Mouse (Mus musculus) liver, embryonic 11.5 days (tissue): ENCODE data around the gene Dolk. TPM values are rescaled to one million over a fixed set of nuclear protein-coding genes. Genes with fewer than 3 reads are reported as not detected.

ENCODE experiments used
- ATAC-seq: fragments of 200-750 bp; cut with Nextera tagmentation; replicated peaks from 2 replicates; pipeline ENCODE4 v1.8.0; 2017; ENCODE audit warnings: moderate number of reproducible peaks, mild to moderate bottlenecking, moderate TSS enrichment, moderate library complexity; ENCODE audit not compliant: low FRiP score
- DNase-seq: peaks from one replicate; pipeline ENCODE4 v3.0.0-alpha.2; 2017; ENCODE audit warnings: low spot score
- H3K27ac ChIP-seq: fragments of 300-500 bp; sonication (generic); 2 replicates; pipeline ENCODE4 v1.5.1; 2014; ENCODE audit warnings: mild to moderate bottlenecking, low read depth, low read length, control low read depth
- H3K27me3 ChIP-seq: fragments of 300-500 bp; sonication (generic); replicated peaks from 2 replicates; pipeline ENCODE4 v1.6.1; 2014; ENCODE audit warnings: low read length, mixed read lengths; ENCODE audit not compliant: control insufficient read depth, insufficient read depth
- H3K36me3 ChIP-seq: fragments of 300-500 bp; sonication (generic); 2 replicates; pipeline ENCODE4 v1.6.1; 2014; ENCODE audit warnings: mild to moderate bottlenecking, low read length, moderate library complexity, mixed read lengths; ENCODE audit not compliant: control insufficient read depth, insufficient read depth
- H3K4me1 ChIP-seq: fragments of 300-500 bp; sonication (generic); replicated peaks from 2 replicates; pipeline ENCODE4 v1.6.1; 2014; ENCODE audit warnings: low read length, mixed read lengths; ENCODE audit not compliant: control insufficient read depth, insufficient read depth
- H3K4me2 ChIP-seq: fragments of 300-500 bp; sonication (generic); 2 replicates; pipeline ENCODE4 v1.6.1; 2014; ENCODE audit warnings: mild to moderate bottlenecking, control low read depth, moderate library complexity
- H3K4me3 ChIP-seq: fragments of 300-500 bp; sonication (generic); 2 replicates; pipeline ENCODE4 v1.5.1; 2014; ENCODE audit warnings: low read depth, low read length, control low read depth
- H3K9ac ChIP-seq: fragments of 300-500 bp; sonication (generic); 2 replicates; pipeline ENCODE4 v1.6.1; 2014; ENCODE audit warnings: low read depth, low read length, control low read depth
- H3K9me3 ChIP-seq: fragments of 300-500 bp; sonication (generic); 2 replicates; pipeline ENCODE4 v1.6.1; 2016; ENCODE audit warnings: low read length, inconsistent platforms, mixed read lengths; ENCODE audit not compliant: control insufficient read depth
- WGBS: fragments of 180-500 bp; shearing (Covaris S2); extraction: QIAGEN DNeasy Blood & Tissue Kit; methylation state at CpG from one replicate; pipeline ENCODE4 v1.1.7; 2014; 5-methylcytosine and 5-hydroxymethylcytosine counted together
- polyA plus RNA-seq: library from polyadenylated mRNA; unstranded; fragments of >200 nt; fragmentation: Nextera tagmentation; extraction: Ambion mirVana; gene quantifications from 2 replicates; pipeline ENCODE4 v1.2.1, GENCODE M21; 2014

The Dolk gene
- polyA plus RNA-seq, 1 experiment from 2014 or later = 25.6 TPM

DNA sequence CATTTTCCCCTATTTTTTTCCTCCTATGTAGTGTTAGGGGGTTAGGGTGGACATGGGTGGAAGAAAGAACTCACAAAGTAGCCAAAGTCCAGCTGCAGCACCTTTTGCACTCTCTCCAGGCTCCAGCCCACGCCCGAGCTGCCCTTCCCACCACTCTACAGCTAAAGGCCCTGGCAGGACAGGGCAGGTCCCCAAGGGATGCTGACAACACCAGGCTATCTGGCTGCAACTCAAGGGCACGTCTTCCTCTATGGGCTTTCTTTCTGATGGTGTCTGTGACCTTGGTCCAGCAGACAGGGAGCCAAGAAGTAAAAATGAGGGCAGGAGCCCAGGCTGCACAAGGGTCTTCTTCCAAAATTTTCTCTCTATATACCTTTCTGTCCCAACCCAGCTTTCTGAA, 4.5 kb downstream of the Dolk start:
- WGBS = 80% methylated on average over 3 of the region's 3 CpGs
- H3K36me3 ChIP-seq = no peaks in the 10 kb centered on the region; the same call in 1 of the 2 replicates
- no peak for DNase-seq

DNA sequence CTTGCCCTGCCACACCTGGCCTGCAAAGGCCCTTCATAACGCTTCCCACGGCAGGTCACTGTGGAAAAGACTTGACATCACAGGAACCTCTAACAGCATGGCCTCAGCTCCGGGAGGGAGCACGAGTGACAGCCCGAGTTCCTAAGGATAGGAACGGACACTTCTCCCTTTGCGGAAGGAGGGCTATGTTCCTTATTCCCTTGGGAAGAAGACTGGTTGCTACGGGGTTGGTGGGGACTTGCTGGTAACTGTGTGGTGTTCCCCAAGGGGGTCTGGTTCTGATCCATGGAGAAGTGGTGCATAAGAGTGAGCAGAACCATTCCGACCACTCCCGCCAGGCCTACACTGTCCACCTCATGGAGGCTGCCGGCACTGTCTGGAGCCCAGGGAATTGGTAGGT, 5.4 kb downstream of the Dolk start, which contains the start of gene Gm28038:
TSS of gene Gm28038 (plus strand) at position 301 of the 400 bp plus-strand sequence.
- Histone ChIP-seq H3K27ac (no peak within 1 kb of the TSS), H3K27me3 (no peaks in the 10 kb centered on the region), H3K4me1 (peaks cover 7% of the 10 kb centered on the region), H3K9me3 (no peaks in the 10 kb centered on the region), H3K4me2 (no peak within 1 kb of the TSS), H3K9ac (no peak within 1 kb of the TSS), H3K4me3 (no peak within 1 kb of the TSS), H3K36me3 (no peaks in the 10 kb centered on the region; the same call in 1 of the 2 replicates)
- DNase-seq (no peak), ATAC-seq (no peak)
- WGBS = 88% methylated on average over 11 of the region's 11 CpGs

More for the DNA sequence above, 4.5 kb downstream of the Dolk start:
- H3K27me3 ChIP-seq = no peaks in the 10 kb centered on the region
- ATAC-seq = no peak
- H3K4me3 ChIP-seq = no peak overlapping the region
- no peak overlapping the region for H3K9ac ChIP-seq
- peaks cover 7% of the 10 kb centered on the region for H3K4me1 ChIP-seq
- no peak overlapping the region for H3K27ac ChIP-seq
- no peak overlapping the region for H3K4me2 ChIP-seq
- no peaks in the 10 kb centered on the region for H3K9me3 ChIP-seq

DNA sequence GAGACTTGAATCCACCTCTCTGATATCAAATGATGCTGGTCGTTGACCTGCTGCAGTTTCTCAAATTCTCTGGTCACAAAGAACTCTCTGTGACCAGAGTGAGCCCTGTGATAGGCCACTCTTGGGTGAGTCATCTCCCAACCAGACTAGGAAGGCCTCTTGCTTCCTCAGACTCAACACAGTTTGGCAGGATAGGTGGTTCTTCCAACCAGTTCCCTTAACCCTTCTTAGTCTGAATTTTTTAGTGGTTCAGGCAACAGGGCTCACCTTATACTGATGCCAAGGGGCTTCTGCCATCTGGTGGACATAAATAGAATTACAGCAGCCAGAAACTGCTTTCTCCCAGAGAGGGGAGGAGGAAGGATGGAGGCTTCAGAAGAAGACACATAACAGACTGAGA, 16.0 kb downstream of the Dolk start:
- H3K4me2 ChIP-seq = no peak overlapping the region
- H3K9ac ChIP-seq = no peak overlapping the region
- H3K36me3 ChIP-seq = no peaks in the 10 kb centered on the region
- H3K4me3 ChIP-seq = no peak overlapping the region
- DNase-seq (peak; percentile 46), ATAC-seq (peak; percentile 74)
- 13% methylated on average over 1 of the region's 1 CpGs for WGBS
- peaks cover 28% of the 10 kb centered on the region for H3K4me1 ChIP-seq
- H3K27ac ChIP-seq = no peak overlapping the region
- H3K9me3 ChIP-seq = no peaks in the 10 kb centered on the region
- H3K27me3 ChIP-seq = no peaks in the 10 kb centered on the region

DNA sequence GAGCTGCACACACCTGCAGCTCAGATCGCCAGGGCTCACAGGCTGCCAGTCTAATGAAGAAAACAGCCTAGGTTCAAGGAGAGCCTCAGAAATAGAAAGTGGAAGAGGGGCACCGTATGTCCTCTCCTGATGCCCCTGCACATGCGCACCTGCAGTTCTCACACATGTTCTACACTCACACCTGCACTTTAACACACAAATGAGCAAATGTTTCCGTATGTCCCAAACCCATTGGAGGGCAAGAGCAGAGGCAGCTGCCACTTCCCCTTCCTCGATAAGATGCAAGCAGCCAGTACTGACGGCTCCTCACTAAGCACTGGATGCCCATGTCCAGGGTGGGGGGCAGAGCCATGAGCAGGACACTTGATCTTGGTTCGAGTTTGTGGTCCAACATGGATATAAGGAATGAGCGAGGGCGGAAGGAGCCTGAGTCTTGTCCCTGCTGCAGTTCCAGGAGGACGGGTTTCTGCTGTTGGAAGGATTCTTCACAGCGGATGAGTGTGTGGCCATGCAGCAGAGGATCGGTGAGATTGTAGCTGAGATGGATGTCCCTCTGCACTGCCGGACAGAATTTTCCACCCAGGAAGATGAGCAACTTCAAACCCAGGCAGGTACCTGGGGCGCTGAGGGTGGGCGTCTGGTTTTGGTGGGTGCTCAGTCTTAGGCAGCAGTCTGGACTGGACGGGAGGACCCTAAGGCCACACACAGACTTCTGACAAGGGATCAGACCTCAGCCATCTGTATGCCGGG, 16.7 kb downstream of the Dolk start:
- Histone ChIP-seq H3K27me3 (no peaks in the 10 kb centered on the region), H3K4me1 (peaks cover 33% of the 10 kb centered on the region), H3K9me3 (no peaks in the 10 kb centered on the region), H3K4me3 (no peak overlapping the region), H3K36me3 (0 out of 2 replicates have a peak, but pooled peaks cover 4% of the 10 kb centered on the region), H3K4me2 (no peak overlapping the region), H3K27ac (no peak overlapping the region), H3K9ac (no peak overlapping the region)
- ATAC-seq = no peak
- 79% methylated on average over 17 of the region's 17 CpGs for WGBS
- DNase-seq = no peak

DNA sequence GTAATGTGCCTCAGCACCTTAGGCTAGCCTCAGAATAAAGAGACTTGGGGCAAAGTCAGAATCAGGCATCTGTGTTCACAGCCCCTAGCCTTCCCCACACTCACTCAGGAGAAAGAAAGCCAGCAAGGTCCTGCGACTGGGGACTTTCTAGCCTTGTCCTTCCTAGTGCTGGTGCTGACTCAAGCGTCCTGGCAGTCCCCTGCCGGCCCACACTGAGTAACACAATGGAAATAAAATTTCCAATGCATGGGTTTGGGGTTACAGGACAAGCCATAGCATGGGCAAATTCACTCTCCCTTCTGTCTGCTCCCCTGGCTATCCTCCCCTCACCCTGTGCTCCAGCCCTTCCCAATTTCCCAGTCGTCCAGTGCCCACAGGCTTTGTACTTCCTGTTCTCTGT, 17.8 kb downstream of the Dolk start:
- Histone ChIP-seq H3K27ac (no peak overlapping the region), H3K36me3 (0 out of 2 replicates have a peak, but pooled peaks cover 6% of the 10 kb centered on the region), H3K9ac (no peak overlapping the region), H3K9me3 (no peaks in the 10 kb centered on the region), H3K4me1 (peaks cover 33% of the 10 kb centered on the region), H3K27me3 (no peaks in the 10 kb centered on the region), H3K4me3 (no peak overlapping the region), H3K4me2 (no peak overlapping the region)
- WGBS = 56% methylated on average over 4 of the region's 4 CpGs
- DNase-seq (no peak), ATAC-seq (no peak)

DNA sequence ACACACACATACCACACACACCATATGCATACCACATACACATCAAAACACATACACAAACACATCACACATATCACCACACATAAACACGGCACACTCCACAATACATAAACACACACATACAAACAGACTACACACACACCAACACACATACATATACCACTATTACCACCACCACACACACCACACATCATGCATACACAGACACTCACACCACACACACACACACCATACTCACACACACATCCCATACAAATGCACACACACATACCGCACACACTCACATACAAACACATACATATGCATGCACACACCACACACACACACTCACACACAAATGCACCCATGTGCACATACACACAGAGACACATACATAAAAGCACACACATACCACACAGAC, 18.7 kb downstream of the Dolk start:
- H3K4me1 ChIP-seq = peaks cover 33% of the 10 kb centered on the region
- no peaks in the 10 kb centered on the region for H3K27me3 ChIP-seq
- no peak overlapping the region for H3K9ac ChIP-seq
- no peak for ATAC-seq
- 87% methylated on average over 2 of the region's 2 CpGs for WGBS
- no peaks in the 10 kb centered on the region for H3K9me3 ChIP-seq
- H3K36me3 ChIP-seq = peaks cover 7% of the 10 kb centered on the region; the same call in 1 of the 2 replicates
- peak overlapping the region; percentile 29; the same call in 1 of the 2 replicates for H3K4me3 ChIP-seq
- no peak overlapping the region for H3K27ac ChIP-seq
- H3K4me2 ChIP-seq = peak overlapping the region; percentile 52
- no peak for DNase-seq

DNA sequence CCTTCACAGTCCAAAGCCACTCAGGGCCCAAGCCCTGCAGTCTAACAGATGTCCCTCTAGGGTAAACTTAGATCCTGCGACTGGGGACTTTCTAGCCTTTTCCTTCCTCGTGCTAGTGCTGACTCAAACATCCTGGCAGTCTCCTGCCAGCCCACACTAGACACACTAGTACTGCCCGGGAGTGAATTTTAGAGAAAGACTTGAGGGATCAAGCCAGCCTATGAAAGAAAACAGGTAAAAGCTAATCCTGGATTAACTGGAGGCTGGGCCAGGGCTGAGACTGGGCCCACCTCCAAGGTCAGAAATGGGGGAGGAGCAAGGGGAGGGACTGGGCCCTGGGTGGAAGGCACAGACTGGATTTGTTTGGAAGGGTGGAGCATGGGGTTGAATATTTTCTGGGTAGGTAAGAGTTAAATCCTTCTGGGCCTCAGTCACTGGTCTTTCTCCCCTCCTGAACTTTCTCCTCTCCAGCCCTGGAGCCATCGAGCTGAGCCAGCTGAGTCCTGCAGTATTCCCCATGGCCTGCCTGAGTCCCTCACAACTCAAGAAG, 19.7 kb downstream of the Dolk start:
- ATAC-seq (peak; percentile 60), DNase-seq (peak; percentile 53)
- Histone ChIP-seq H3K27me3 (no peaks in the 10 kb centered on the region), H3K4me1 (peaks cover 33% of the 10 kb centered on the region), H3K36me3 (peaks cover 16% of the 10 kb centered on the region; the same call in 1 of the 2 replicates), H3K9ac (peak overlapping the region; percentile 46; the same call in 1 of the 2 replicates), H3K4me2 (peak overlapping the region; percentile 52), H3K27ac (peak overlapping the region; percentile 82), H3K9me3 (no peaks in the 10 kb centered on the region), H3K4me3 (peak overlapping the region; percentile 29)
- 27% methylated on average over 4 of the region's 4 CpGs for WGBS

DNA sequence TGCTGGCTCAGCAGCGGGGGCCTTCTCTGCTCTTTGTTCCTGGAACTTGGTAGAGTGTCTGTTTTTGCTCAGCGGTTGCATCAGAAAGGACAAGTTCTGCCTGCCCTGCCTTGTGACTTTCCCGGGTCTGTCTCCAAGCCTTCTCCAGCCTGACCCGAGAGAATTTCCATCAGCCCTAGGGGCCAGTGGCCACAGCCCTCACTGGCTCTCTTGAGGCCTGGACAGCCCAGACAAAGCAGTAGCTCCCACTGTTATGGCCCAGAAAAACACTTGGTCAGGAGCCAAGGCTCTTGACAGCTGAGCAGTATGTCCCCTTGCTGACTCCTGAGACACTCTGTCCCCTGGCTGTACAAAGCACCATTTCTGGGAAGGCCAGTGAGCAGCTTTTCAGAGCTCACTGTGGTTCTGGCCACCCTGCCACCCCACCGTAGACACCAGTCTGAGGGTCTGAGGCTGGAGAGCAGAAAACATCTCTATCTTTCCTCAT, 20.3 kb downstream of the Dolk start, which contains the start of gene Phyhd1:
TSS of gene Phyhd1 (plus strand) at position 437 of the 487 bp plus-strand sequence.
- Histone ChIP-seq H3K9ac (peak within 1 kb of the TSS; percentile 46), H3K36me3 (peaks cover 16% of the 10 kb centered on the region; the same call in 1 of the 2 replicates), H3K4me1 (peaks cover 33% of the 10 kb centered on the region), H3K9me3 (no peaks in the 10 kb centered on the region), H3K4me2 (peak within 1 kb of the TSS; percentile 52), H3K27ac (peak within 1 kb of the TSS; percentile 82), H3K4me3 (peak within 1 kb of the TSS; percentile 29), H3K27me3 (no peaks in the 10 kb centered on the region)
- WGBS = 51% methylated on average over 5 of the region's 5 CpGs
- DNase-seq (no peak), ATAC-seq (no peak)
